7 mouse cellular contexts compared by ENCODE assay signal in the genomic region with DNA sequence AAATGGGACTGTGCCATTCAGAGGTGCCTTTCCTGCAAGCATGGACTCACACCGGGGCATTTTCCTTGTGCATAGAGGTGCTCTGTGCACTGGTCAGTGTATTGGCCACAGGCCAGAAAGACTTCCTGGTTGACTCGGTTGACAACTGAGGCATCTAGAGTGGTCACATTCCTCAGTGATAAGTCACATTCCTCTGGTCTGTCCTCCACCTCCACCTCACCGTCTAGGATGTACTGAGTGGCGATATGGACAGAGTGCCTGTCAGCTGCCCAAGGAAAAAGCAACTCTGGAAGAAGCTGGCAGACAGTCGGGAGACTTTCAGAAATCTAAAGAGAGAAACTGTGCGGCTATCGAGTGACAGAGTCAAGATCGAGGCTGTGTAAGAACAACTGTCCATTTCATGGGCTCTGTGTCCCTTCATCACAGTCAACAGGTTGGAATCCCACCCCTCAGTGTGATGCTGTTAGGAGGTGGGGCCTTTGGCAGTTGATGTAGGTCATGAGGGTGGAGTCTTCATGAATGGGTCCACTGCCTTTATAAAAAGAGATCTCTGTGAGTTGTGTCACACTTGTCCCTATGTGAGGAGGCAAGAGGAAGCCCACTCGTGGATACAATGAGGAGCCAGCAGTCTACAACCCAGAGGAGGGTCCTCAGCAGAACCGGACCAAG. TPM values are rescaled to one million over a fixed set of nuclear protein-coding genes. Genes with fewer than 3 reads are reported as not detected.
DNase-seq lines count a peak whose midpoint lies in the region; ATAC-seq and TF ChIP-seq lines count a peak whose summit lies in the region.

A gene (plus strand): TSS at position 564 of the 669 bp plus-strand sequence.

- CTCF ChIA-PET in Patski (lab: Charles Lee) = interaction anchor here (1.1 to 1.6 kb wide), 2 partner anchors 9 to 76 kb away, joined by 3 to 4 read pairs; no protein-coding TSS in a partner anchor

- H3K4me3 ChIP-seq in bone marrow, adult 2 months (replicated peaks; ENCODE audit: control insufficient read depth, low read depth, low read length) = no peak within 1 kb of the TSS
- H3K4me3 ChIP-seq in macrophage (ENCODE audit: inconsistent target) = no peak within 1 kb of the TSS
- no peak within 1 kb of the TSS for H3K4me3 ChIP-seq in thymus, adult 2 months (ENCODE audit: control insufficient read depth, insufficient read depth, low read length)

- no peaks in the 10 kb centered on the region for H3K36me3 ChIP-seq in macrophage (ENCODE audit: inconsistent target)
- H3K36me3 ChIP-seq in thymus, adult 2 months (ENCODE audit: control insufficient read depth, insufficient read depth, low read length) = no peaks in the 10 kb centered on the region

- WGBS in bone marrow, adult 2 months = 79% methylated on average over 10 of the region's 10 CpGs
- WGBS in macrophage (ENCODE audit: missing documents) = 82% methylated on average over 10 of the region's 10 CpGs
- 88% methylated on average over 10 of the region's 10 CpGs for WGBS in thymus, adult 2 months

- no peak for TF ChIP-seq CTCF in Patski (IDR thresholded peaks at IDR 0.05)
- no peak for TF ChIP-seq CTCF in bone marrow, adult 2 months (IDR thresholded peaks at IDR 0.05; ENCODE audit: control insufficient read depth, insufficient read depth, low read length)
- no peak for TF ChIP-seq CTCF in thymus, adult 2 months (IDR thresholded peaks at IDR 0.05; ENCODE audit: borderline replicate concordance, control insufficient read depth, extremely low read depth, insufficient read depth, low read length, poor library complexity)

- no peaks in the 10 kb centered on the region for H3K27me3 ChIP-seq in Patski
- H3K27me3 ChIP-seq in thymus, adult 2 months (ENCODE audit: control insufficient read depth, insufficient read depth, low read length) = no peaks in the 10 kb centered on the region; the same call in 1 of the 2 replicates

- DNase-seq in Patski (ENCODE audit: low read depth, low spot score) = peak; percentile 54
- DNase-seq in heart, postnatal 4 days = peak; percentile 40
- no peak for DNase-seq in left cerebral cortex, adult 8-10 months (ENCODE audit: low spot score in 2 of 2)
- no peak for DNase-seq in spleen, adult 12 weeks (ENCODE audit: low spot score)
- no peak for DNase-seq in thymus, adult 2 months

- H3K79me2 ChIP-seq in macrophage (ENCODE audit: inconsistent target) = no peaks in the 10 kb centered on the region

- no peak within 1 kb of the TSS for H3K27ac ChIP-seq in bone marrow, adult 2 months (ENCODE audit: control insufficient read depth, insufficient read depth, low read depth, low read length, poor library complexity)
- H3K27ac ChIP-seq in macrophage = no peak within 1 kb of the TSS
- no peak within 1 kb of the TSS for H3K27ac ChIP-seq in thymus, adult 2 months (ENCODE audit: control insufficient read depth, insufficient read depth, low read length)

- TF ChIP-seq POLR2A in bone marrow, adult 2 months (IDR thresholded peaks at IDR 0.05; ENCODE audit: borderline replicate concordance, control insufficient read depth, low read depth, low read length) = no peak
- TF ChIP-seq POLR2A in thymus, adult 2 months (IDR thresholded peaks at IDR 0.05; ENCODE audit: control insufficient read depth, extremely low read depth, insufficient read depth, low read length, poor library complexity) = no peak

- in situ Hi-C loops in Patski (cut with MboI; ENCODE audit: low pct_unique_long_range_greater_than_20kb) = no loop called here

- POLR2A ChIA-PET in Patski (lab: Charles Lee) = interaction anchor here (0.9 kb wide), 1 partner anchor 135 kb away, joined by 3 read pairs; no protein-coding TSS in a partner anchor

- ATAC-seq in Patski = peak; percentile 65

- H3K4me1 ChIP-seq in bone marrow, adult 2 months (ENCODE audit: control insufficient read depth, insufficient read depth, low read length) = no peaks in the 10 kb centered on the region
- H3K4me1 ChIP-seq in thymus, adult 2 months (replicated peaks; ENCODE audit: control insufficient read depth, insufficient read depth, low read length) = no peaks in the 10 kb centered on the region

RNA-seq across cellular contexts. Expression of the gene that starts here (rescaled TPM):
- polyA plus RNA-seq in Patski (2021) (23.2 TPM), macrophage (2018) (30.7 to 69.3 TPM (median 53.8 TPM) in 3 replicates)
- 8.6 and 15.2 TPM in 2 replicates for polyA plus RNA-seq in bone marrow, adult 2 months (2011; ENCODE audit: insufficient read depth, insufficient read length, low replicate concordance, missing spikeins)
- 10 to 100 TPM; 16.9 to 19.4 TPM for total RNA-seq in heart, postnatal 4 days (2021)
- total RNA-seq in left cerebral cortex, adult 8-10 months (2022) = 10 to 100 TPM; 29.8 to 38.7 (median 33.5) TPM
- total RNA-seq in macrophage (2018; cell fraction: chromatin; rRNA removed) = 100 to 1,000 TPM in 15 of 26 experiments, 10 to 100 TPM in 11; 59.1 to 232 (median 115) TPM
- total RNA-seq in macrophage (2018; cell fraction: cytosol; rRNA removed) = 100 to 1,000 TPM in 3 of 26 experiments, 10 to 100 TPM in 23; 46.9 to 125 (median 68.8) TPM
- 100 to 1,000 TPM in 13 of 26 experiments, 10 to 100 TPM in 13; 57.1 to 203 (median 104) TPM for total RNA-seq in macrophage (2018; cell fraction: nucleus; rRNA removed)
- polyA plus RNA-seq in thymus, adult 2 months (2012; rRNA removed) = 4.3 and 5.0 TPM in 2 replicates

Comparison
In these comparisons a context has a peak if more than half of its experiments do, and no peak if none do; other contexts are left out.
1. DNase-seq: peak in Patski (single experiment) and heart, postnatal 4 days (single experiment); none in left cerebral cortex, adult 8-10 months (0 of 2), spleen, adult 12 weeks (single experiment) and thymus, adult 2 months (single experiment).